Mouse (Mus musculus) E14TG2a.4 (cell line): ENCODE results near the gene Kin.

Source experiments
- H3K27me3 ChIP-seq: 2 replicates; pipeline ENCODE4 v1.6.1; 2014; ENCODE audit warnings: low read length, control low read depth; ENCODE audit not compliant: insufficient read depth
- H3K36me3 ChIP-seq: 2 replicates; pipeline ENCODE4 v1.6.1; 2014; ENCODE audit warnings: low read length, control low read depth; ENCODE audit not compliant: insufficient read depth
- H3K4me1 ChIP-seq: replicated peaks from 2 replicates; pipeline ENCODE4 v1.6.1; 2014; ENCODE audit warnings: low read depth, low read length, control low read depth
- H3K4me3 ChIP-seq: replicated peaks from 2 replicates; pipeline ENCODE4 v1.5.1; 2014; ENCODE audit warnings: mild to moderate bottlenecking, low read length
- H3K9me3 ChIP-seq: 2 replicates; pipeline ENCODE4 v1.6.1; 2014; ENCODE audit warnings: low read length, control low read depth
- CTCF ChIP-seq: conservative IDR thresholded peaks from 2 replicates; pipeline ENCODE4 v1.5.1; 2014; ENCODE audit warnings: low read length
- NANOG ChIP-seq: IDR thresholded peaks from 2 replicates; pipeline ENCODE4 v1.6.1; 2014; ENCODE audit warnings: borderline replicate concordance, low read length, mixed read lengths
- POU5F1 ChIP-seq: IDR thresholded peaks from 2 replicates; pipeline ENCODE4 v1.6.1; 2014; ENCODE audit warnings: low read length, borderline replicate concordance

Kin gene

GRCm38 (mm10) chr2:10126122-10126521 lies 45.7 kb downstream of the Kin start:
- no peak for TF ChIP-seq CTCF
- no peak for TF ChIP-seq NANOG
- no peak for TF ChIP-seq POU5F1
- Histone ChIP-seq H3K4me3 (no peak overlapping the region), H3K36me3 (no peaks in the 10 kb centered on the region), H3K4me1 (no peaks in the 10 kb centered on the region), H3K27me3 (0 out of 2 replicates have a peak, but pooled peaks cover 3% of the 10 kb centered on the region), H3K9me3 (no peaks in the 10 kb centered on the region)

GRCm38 (mm10) chr2:10127471-10127870 lies 47.1 kb downstream of the Kin start:
- Histone ChIP-seq H3K36me3 (no peaks in the 10 kb centered on the region), H3K4me1 (no peaks in the 10 kb centered on the region), H3K27me3 (0 out of 2 replicates have a peak, but pooled peaks cover 3% of the 10 kb centered on the region), H3K9me3 (no peaks in the 10 kb centered on the region), H3K4me3 (no peak overlapping the region)
- TF ChIP-seq NANOG, result no peak
- TF ChIP-seq POU5F1, result no peak
- TF ChIP-seq CTCF, result no peak

DNA sequence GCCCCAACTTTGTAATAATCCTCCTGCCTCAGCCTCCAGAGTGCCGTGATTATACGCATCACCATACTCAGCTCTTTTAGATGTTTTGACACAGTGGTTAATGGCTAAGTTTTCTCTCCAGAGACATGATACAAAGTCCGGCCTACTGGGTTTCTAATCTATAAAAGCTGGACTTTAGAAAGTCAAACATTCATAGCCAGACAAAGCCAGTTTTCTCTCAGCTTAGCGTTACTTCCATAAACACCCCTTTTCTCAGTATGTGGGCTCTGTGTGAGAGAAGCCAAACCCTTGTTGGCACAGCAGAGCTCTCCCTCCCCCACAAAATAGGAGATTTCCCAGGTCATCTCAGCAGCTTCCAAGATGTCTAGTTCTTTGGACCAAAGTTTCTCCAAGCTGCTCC lies 48.2 kb downstream of the Kin start:
- H3K36me3 ChIP-seq, result no peaks in the 10 kb centered on the region
- TF ChIP-seq POU5F1, result no peak
- TF ChIP-seq NANOG, result no peak
- no peak for TF ChIP-seq CTCF
- H3K9me3 ChIP-seq, result no peaks in the 10 kb centered on the region
- 0 out of 2 replicates have a peak, but pooled peaks cover 3% of the 10 kb centered on the region for H3K27me3 ChIP-seq
- H3K4me3 ChIP-seq, result no peak overlapping the region
- H3K4me1 ChIP-seq, result no peaks in the 10 kb centered on the region

DNA sequence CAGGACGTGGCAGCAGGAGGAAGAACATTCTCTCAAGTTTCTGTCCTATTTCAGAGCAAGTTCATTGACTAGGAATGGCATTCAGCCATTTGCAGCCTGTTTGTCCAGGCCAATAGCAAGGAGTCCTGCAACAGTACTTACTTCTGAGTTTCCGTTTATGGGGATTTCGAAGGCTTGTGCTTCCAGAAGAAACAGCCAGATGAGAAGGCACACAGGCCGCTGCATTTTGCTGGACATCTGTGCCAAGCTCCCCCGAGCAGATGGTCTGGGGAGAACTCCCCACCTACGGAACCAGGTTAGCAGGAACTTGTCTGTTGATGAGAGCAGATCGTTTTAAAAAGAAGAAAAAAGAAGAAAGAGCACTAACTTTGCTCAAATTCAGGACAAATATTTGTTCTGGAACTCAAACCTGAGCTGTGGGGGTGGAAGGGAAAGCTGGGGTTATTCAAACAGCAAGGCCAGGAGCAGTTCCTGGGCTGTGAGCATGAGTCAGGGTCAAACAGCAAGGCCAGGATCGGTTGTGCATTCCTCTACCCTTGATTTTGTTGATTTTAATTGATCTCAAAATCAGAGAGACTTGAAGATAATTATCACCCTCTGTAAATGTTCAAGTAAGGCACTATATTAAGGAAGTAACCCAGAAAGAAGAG lies 50.1 kb downstream of the Kin start:
- Histone ChIP-seq H3K4me1 (no peaks in the 10 kb centered on the region), H3K36me3 (no peaks in the 10 kb centered on the region), H3K27me3 (0 out of 2 replicates have a peak, but pooled peaks cover 3% of the 10 kb centered on the region), H3K9me3 (no peaks in the 10 kb centered on the region), H3K4me3 (no peak overlapping the region)
- no peak for TF ChIP-seq CTCF
- TF ChIP-seq POU5F1, result no peak
- TF ChIP-seq NANOG, result no peak

GRCm38 (mm10) chr2:10131296-10131695 lies 50.9 kb downstream of the Kin start, which contains the start of gene Itih2:
Gene Itih2, minus strand, starts transcription at chr2:10131396.
- Histone ChIP-seq H3K27me3 (0 out of 2 replicates have a peak, but pooled peaks cover 3% of the 10 kb centered on the region), H3K9me3 (no peaks in the 10 kb centered on the region), H3K4me1 (no peaks in the 10 kb centered on the region), H3K36me3 (no peaks in the 10 kb centered on the region), H3K4me3 (no peak within 1 kb of the TSS)
- TF ChIP-seq POU5F1 (no peak), NANOG (no peak), CTCF (no peak)

DNA sequence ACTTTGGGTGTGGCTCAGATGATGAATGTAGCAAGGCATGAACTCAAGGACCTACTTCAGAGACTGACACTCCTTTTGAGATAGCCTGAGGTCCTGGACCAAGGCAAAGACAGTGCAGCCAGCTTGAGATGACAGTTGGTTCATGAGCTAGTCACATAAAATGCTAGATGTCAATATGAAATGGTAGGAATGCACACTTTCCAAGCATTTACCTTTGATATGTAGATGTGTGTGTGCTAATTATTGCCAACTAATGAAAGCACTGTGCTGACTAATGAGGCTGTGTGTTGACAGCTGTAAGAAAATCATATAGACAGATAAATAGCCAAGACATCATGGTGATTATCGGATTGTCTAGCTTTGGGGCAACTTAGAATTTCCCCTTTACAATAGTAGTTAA lies 51.7 kb downstream of the Kin start:
- H3K4me3 ChIP-seq, result no peak overlapping the region
- no peaks in the 10 kb centered on the region for H3K36me3 ChIP-seq
- H3K4me1 ChIP-seq, result no peaks in the 10 kb centered on the region
- H3K27me3 ChIP-seq, result 0 out of 2 replicates have a peak, but pooled peaks cover 3% of the 10 kb centered on the region
- H3K9me3 ChIP-seq, result no peaks in the 10 kb centered on the region
- TF ChIP-seq CTCF (no peak), POU5F1 (no peak), NANOG (no peak)

- H3K9me3 ChIP-seq, result no peaks in the 10 kb centered on the region
- no peaks in the 10 kb centered on the region for H3K36me3 ChIP-seq
- no peak overlapping the region for H3K4me3 ChIP-seq
- no peaks in the 10 kb centered on the region for H3K4me1 ChIP-seq
- 0 out of 2 replicates have a peak, but pooled peaks cover 3% of the 10 kb centered on the region for H3K27me3 ChIP-seq
- TF ChIP-seq POU5F1 (no peak), NANOG (no peak), CTCF (no peak)
These were observed 53.5 kb downstream of the Kin start for GRCm38 (mm10) chr2:10133941-10134340.

GRCm38 (mm10) chr2:10137320-10137719 lies 56.9 kb downstream of the Kin start:
- Histone ChIP-seq H3K27me3 (peaks cover 8% of the 10 kb centered on the region; the same call in 1 of the 2 replicates), H3K4me3 (no peak overlapping the region), H3K9me3 (no peaks in the 10 kb centered on the region), H3K36me3 (no peaks in the 10 kb centered on the region), H3K4me1 (no peaks in the 10 kb centered on the region)
- TF ChIP-seq POU5F1, result no peak
- TF ChIP-seq NANOG, result no peak
- TF ChIP-seq CTCF, result no peak

DNA sequence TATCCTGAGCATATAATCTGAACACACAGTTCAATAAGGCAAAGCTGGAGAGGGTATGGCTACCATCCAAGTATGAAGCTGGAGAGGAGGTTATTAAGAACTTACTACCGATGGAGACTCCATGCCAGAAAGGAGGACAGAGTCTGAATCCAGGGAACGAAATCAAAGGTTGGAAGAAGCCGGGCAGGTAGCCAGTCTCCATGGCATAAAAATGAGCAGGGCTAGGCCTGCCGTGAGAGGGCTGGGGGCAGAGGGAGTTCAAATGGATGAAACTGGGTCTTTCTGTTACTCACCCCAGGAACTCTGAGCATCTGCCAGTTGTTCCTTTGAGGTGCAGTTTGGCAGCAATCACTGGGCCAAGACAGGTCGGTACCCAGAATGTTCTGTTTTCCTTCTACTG lies 60.1 kb downstream of the Kin start:
- Histone ChIP-seq H3K36me3 (no peaks in the 10 kb centered on the region), H3K9me3 (no peaks in the 10 kb centered on the region), H3K27me3 (peaks cover 8% of the 10 kb centered on the region; the same call in 1 of the 2 replicates), H3K4me1 (peaks cover 6% of the 10 kb centered on the region; the same call in 1 of the 2 replicates), H3K4me3 (no peak overlapping the region)
- TF ChIP-seq CTCF (no peak), POU5F1 (no peak), NANOG (no peak)
